Mouse (Mus musculus): ENCODE measurements around the gene Fgfr2. TPM values are rescaled to one million over a fixed set of nuclear protein-coding genes. Genes with fewer than 3 reads are reported as not detected.
"Not testable (repeated sequence)": the region's sequence is repeated elsewhere in the genome, so short reads cannot be mapped to it uniquely, and the experiment has no call there.

Fgfr2 gene
- total RNA-seq, 1 experiment from 2014 or later: not detected

DNA sequence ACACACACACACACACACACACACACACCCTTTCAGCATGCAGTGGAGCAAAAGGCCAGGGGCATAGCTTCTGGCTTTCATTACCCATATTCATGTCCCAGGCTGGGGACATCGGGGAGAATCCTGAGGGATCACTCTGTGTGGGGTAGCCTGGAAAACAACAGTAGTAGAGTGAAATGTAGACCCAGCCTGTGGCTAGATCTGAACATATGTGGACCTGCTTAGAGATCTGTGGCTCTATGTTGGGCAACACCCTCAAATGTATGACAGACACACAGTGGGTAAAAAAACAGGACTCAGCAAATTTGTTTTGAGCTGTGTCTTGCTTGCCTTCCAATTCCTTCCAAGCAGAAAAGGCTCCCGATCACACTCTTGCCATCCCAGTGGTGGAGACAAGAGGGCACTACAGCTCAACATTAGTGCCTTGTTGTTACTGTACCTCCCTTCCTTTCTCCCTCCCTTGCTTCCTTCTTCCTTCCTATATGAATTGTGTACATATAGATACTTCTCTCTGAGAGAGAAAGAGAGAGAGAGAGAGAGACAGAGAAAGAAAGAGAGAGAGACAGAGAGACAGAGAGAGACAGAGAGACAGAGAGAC, 2000.8 kb downstream of the Fgfr2 start:
- ATAC-seq (replicated peaks in 1 of 2; ENCODE audit: insufficient read depth in 1 of 2, low FRiP score in 2 of 2, low TSS enrichment in 1 of 2, low read depth in 1 of 2, poor library complexity in 2 of 2, severe bottlenecking in 2 of 2): no peak

DNA sequence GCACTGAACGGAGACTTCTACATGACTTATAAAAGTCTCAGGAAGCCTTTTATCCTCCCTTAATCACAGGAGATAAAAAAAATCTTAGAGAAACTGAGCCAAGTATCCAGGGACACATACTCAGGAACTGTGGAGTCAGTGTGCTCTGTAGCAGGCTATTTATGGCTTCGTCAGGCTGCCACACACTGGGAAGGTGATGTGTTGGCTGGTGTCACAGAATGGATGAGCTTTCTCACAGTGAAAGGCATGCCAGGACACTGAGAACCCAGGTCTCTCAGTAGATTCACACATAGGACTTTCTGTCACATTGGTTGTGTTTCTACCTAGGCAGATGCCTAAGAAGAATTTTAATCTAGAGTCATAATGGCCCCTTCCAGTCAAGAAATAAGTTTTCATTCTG, 2008.7 kb downstream of the Fgfr2 start:
- no peak for ATAC-seq (replicated peaks in 1 of 2; ENCODE audit: insufficient read depth in 1 of 2, low FRiP score in 2 of 2, low TSS enrichment in 1 of 2, low read depth in 1 of 2, poor library complexity in 2 of 2, severe bottlenecking in 2 of 2)

DNA sequence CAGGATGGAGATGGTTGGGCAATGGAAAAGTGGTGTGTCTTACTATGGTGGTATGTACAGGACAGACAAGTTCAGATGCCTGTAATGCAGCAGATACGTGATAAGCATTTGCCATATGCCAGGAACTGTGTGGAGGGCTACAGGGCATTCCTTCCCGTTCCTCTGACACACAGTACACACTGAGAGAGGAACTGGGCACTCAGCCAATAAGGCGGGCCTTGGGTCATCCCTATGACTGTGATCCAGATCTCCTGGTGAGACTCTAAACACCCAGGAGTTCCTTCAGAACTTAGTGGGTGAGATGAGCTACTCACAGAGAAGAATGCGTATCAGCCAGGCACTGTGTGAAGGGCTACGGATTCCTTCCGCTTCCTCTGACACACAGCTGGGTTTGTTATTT, 2009.5 kb downstream of the Fgfr2 start:
- ATAC-seq (replicated peaks in 1 of 2; ENCODE audit: insufficient read depth in 1 of 2, low FRiP score in 2 of 2, low TSS enrichment in 1 of 2, low read depth in 1 of 2, poor library complexity in 2 of 2, severe bottlenecking in 2 of 2): no peak

DNA sequence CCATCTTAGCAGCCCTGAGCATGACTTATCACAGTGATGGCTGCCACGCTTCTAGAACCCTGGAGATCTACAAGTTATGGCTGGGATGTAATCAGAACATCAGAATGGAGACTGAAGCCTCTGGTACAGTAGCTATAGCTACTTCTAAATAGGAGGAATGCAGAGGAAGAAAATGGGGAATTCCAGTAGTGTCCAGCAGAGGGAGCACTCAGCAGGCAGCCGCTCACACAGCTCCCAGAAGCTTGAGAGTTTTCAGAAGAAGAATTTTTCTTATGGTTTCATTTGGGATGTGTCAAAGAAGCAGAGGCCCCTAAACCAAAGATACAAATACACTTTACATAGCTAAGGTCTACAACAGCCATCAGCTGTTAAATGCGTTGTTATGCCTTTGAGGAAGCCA, 2010.7 kb downstream of the Fgfr2 start:
- peak in 1 of 2 experiments; percentile 62; a peak in 1 of 4 replicates for ATAC-seq (replicated peaks in 1 of 2; ENCODE audit: insufficient read depth in 1 of 2, low FRiP score in 2 of 2, low TSS enrichment in 1 of 2, low read depth in 1 of 2, poor library complexity in 2 of 2, severe bottlenecking in 2 of 2)

GRCm38 (mm10) chr7:131082403-131082802, 2040.7 kb downstream of the Fgfr2 start:
- not testable (repeated sequence) for ATAC-seq (replicated peaks in 1 of 2; ENCODE audit: insufficient read depth in 1 of 2, low FRiP score in 2 of 2, low TSS enrichment in 1 of 2, low read depth in 1 of 2, poor library complexity in 2 of 2, severe bottlenecking in 2 of 2)

DNA sequence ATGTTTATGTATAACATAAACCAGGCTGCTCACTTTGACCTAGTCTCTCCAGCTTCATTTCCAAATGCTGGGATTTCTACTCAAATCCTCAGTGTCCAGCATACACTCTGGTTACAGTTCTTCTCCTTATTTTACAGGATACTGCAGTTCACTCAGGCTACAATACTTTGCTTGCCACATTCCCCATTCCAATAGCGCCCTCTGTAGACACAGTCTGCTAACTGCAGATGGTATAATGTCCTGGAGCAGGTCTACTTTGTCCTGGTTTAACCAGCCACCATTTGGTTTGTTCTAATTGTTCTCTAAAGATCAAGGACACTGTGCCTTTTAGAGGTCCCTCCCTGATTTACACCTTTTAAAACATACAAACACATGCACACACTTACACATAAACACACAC, 2047.2 kb downstream of the Fgfr2 start:
- ATAC-seq (replicated peaks in 1 of 2; ENCODE audit: insufficient read depth in 1 of 2, low FRiP score in 2 of 2, low TSS enrichment in 1 of 2, low read depth in 1 of 2, poor library complexity in 2 of 2, severe bottlenecking in 2 of 2): no peak

DNA sequence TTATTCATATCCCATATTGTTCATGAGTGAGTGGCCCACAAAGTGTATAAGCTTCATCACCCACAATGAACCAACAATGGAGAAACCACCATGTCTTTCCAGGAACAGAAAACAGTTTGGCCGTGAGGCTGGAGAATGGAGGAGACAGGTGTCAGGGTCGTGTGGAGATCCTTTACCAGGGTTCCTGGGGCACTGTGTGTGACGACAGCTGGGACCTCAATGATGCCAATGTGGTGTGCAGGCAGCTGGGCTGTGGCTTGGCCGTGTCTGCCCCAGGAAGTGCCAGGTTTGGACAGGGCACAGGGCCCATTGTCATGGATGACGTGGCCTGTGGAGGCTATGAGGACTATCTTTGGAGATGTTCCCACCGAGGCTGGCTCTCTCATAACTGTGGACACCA, 2049.1 kb downstream of the Fgfr2 start:
- ATAC-seq (replicated peaks in 1 of 2; ENCODE audit: insufficient read depth in 1 of 2, low FRiP score in 2 of 2, low TSS enrichment in 1 of 2, low read depth in 1 of 2, poor library complexity in 2 of 2, severe bottlenecking in 2 of 2): not testable (repeated sequence)

- not testable (repeated sequence) for ATAC-seq (replicated peaks in 1 of 2; ENCODE audit: insufficient read depth in 1 of 2, low FRiP score in 2 of 2, low TSS enrichment in 1 of 2, low read depth in 1 of 2, poor library complexity in 2 of 2, severe bottlenecking in 2 of 2)
These were observed 2049.7 kb downstream of the Fgfr2 start for GRCm38 (mm10) chr7:131073476-131073875.

DNA sequence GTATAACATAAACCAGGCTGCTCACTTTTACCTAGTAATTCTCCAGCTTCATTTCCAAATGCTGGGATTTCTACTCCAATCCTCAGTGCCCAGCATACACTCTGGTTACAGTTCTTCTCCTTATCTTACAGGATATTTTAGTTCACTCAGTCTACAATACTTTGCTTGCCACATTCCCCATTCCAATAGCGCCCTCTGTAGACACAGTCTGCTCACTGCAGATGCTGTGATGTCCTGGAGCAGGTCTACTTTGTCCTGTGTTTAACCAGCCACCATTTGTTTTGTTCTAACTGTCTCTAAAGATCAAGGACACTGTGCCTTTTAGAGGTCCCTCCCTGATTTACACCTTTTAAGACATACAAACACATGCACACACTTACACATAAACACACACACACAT, 2055.0 kb downstream of the Fgfr2 start:
- not testable (repeated sequence) for ATAC-seq (replicated peaks in 1 of 2; ENCODE audit: insufficient read depth in 1 of 2, low FRiP score in 2 of 2, low TSS enrichment in 1 of 2, low read depth in 1 of 2, poor library complexity in 2 of 2, severe bottlenecking in 2 of 2)

GRCm38 (mm10) chr7:131062541-131062940, 2060.6 kb downstream of the Fgfr2 start:
- no peak for ATAC-seq (replicated peaks in 1 of 2; ENCODE audit: insufficient read depth in 1 of 2, low FRiP score in 2 of 2, low TSS enrichment in 1 of 2, low read depth in 1 of 2, poor library complexity in 2 of 2, severe bottlenecking in 2 of 2)

GRCm38 (mm10) chr7:131059808-131060207, 2063.3 kb downstream of the Fgfr2 start:
- ATAC-seq (replicated peaks in 1 of 2; ENCODE audit: insufficient read depth in 1 of 2, low FRiP score in 2 of 2, low TSS enrichment in 1 of 2, low read depth in 1 of 2, poor library complexity in 2 of 2, severe bottlenecking in 2 of 2): not testable (repeated sequence)

DNA sequence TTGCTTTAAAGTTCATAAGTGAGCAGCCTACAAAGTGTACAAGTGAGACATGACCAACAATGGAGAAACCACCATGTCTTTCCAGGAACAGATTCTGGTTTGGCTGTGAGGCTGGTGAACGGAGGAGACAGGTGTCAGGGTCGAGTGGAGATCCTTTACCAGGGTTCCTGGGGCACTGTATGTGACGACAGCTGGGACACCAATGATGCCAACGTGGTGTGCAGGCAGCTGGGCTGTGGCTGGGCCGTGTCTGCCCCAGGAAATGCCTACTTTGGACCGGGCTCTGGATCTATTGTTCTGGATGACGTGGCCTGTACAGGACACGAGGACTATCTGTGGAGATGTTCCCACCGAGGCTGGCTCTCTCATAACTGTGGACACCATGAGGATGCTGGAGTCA, 2065.2 kb downstream of the Fgfr2 start:
- not testable (repeated sequence) for ATAC-seq (replicated peaks in 1 of 2; ENCODE audit: insufficient read depth in 1 of 2, low FRiP score in 2 of 2, low TSS enrichment in 1 of 2, low read depth in 1 of 2, poor library complexity in 2 of 2, severe bottlenecking in 2 of 2)

- ATAC-seq (replicated peaks in 1 of 2; ENCODE audit: insufficient read depth in 1 of 2, low FRiP score in 2 of 2, low TSS enrichment in 1 of 2, low read depth in 1 of 2, poor library complexity in 2 of 2, severe bottlenecking in 2 of 2): peak in 1 of 2 experiments; percentile 22; a peak in 1 of 4 replicates
These were observed 2068.3 kb downstream of the Fgfr2 start for GRCm38 (mm10) chr7:131054808-131055370.

DNA sequence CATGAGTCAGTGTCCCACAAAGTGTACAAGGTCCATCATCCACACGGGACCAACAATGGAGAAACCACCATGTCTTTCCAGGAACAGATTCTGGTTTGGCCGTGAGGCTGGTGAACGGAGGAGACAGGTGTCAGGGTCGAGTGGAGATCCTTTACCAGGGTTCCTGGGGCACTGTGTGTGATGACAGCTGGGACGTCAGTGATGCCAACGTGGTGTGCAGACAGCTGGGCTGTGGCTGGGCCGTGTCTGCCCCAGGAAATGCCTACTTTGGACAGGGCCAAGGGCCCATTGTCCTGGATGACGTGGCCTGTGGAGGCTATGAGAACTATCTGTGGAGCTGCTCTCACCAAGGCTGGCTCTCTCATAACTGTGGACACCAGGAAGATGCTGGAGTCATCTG, 2073.3 kb downstream of the Fgfr2 start:
- not testable (repeated sequence) for ATAC-seq (replicated peaks in 1 of 2; ENCODE audit: insufficient read depth in 1 of 2, low FRiP score in 2 of 2, low TSS enrichment in 1 of 2, low read depth in 1 of 2, poor library complexity in 2 of 2, severe bottlenecking in 2 of 2)

GRCm38 (mm10) chr7:131045258-131045835, 2077.8 kb downstream of the Fgfr2 start:
- ATAC-seq (replicated peaks in 1 of 2; ENCODE audit: insufficient read depth in 1 of 2, low FRiP score in 2 of 2, low TSS enrichment in 1 of 2, low read depth in 1 of 2, poor library complexity in 2 of 2, severe bottlenecking in 2 of 2): peak in 1 of 2 experiments; percentile 37; a peak in 2 of 4 replicates

DNA sequence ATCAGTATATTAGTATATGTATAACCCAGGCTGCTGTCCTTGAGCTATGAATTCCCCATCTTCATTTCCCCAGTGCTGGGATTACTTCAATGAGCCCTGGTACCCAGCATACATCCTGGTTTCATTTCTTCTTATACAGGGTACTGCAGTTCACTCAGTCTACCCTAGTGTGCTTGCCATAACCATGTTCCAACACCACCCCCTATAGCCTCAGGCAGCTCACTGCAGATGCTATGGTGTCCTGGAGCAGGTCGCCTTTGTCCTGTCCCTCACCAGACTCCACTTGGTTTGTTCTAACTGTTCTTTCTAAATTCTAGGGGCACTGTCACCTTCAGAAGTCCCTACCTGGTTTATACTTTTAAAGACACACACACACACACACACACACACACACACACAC, 2080.5 kb downstream of the Fgfr2 start:
- ATAC-seq (replicated peaks in 1 of 2; ENCODE audit: insufficient read depth in 1 of 2, low FRiP score in 2 of 2, low TSS enrichment in 1 of 2, low read depth in 1 of 2, poor library complexity in 2 of 2, severe bottlenecking in 2 of 2): no peak

DNA sequence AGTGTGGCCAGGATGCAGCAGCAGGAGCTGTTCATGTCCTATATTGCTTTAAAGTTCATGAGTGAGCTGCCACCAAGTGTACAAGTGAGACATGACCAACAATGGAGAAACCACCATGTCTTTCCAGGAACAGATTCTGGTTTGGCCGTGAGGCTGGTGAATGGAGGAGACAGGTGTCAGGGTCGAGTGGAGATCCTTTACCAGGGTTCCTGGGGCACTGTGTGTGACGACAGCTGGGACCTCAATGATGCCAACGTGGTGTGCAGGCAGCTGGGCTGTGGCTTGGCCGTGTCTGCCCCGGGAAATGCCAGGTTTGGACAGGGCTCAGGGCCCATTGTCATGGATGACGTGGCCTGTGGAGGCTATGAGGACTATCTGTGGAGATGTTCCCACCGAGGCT, 2082.4 kb downstream of the Fgfr2 start:
- not testable (repeated sequence) for ATAC-seq (replicated peaks in 1 of 2; ENCODE audit: insufficient read depth in 1 of 2, low FRiP score in 2 of 2, low TSS enrichment in 1 of 2, low read depth in 1 of 2, poor library complexity in 2 of 2, severe bottlenecking in 2 of 2)

GRCm38 (mm10) chr7:131037083-131037482, 2086.1 kb downstream of the Fgfr2 start:
- ATAC-seq (replicated peaks in 1 of 2; ENCODE audit: insufficient read depth in 1 of 2, low FRiP score in 2 of 2, low TSS enrichment in 1 of 2, low read depth in 1 of 2, poor library complexity in 2 of 2, severe bottlenecking in 2 of 2): no peak

DNA sequence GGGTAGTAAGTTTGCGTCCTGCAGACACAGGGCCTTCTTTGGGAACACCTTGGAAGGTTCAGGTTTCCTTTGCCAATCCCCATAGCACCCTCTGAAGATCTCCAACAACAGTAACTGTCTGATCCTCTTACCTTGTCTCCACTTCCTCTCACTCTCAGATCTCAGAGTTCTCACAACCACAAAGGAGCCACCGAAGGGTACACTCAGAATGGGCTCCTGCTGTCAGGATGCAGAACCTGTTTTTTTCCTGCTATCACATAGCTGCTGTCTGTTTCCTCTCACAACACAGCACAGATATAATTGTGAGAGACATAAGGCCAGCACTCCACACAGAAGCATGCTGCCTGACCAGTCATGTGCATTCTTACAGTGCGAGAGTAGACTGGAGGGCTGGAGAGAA, 2086.8 kb downstream of the Fgfr2 start:
- ATAC-seq (replicated peaks in 1 of 2; ENCODE audit: insufficient read depth in 1 of 2, low FRiP score in 2 of 2, low TSS enrichment in 1 of 2, low read depth in 1 of 2, poor library complexity in 2 of 2, severe bottlenecking in 2 of 2): no peak

All from hematopoietic stem cell, adult 5-6 weeks (primary cell).